Mouse (Mus musculus) embryonic facial prominence, embryonic 14.5 days (tissue): Measurements from ENCODE around the gene Abca3. TPM values are rescaled to one million over a fixed set of nuclear protein-coding genes. Genes with fewer than 3 reads are reported as not detected.

ENCODE experiments used
- ATAC-seq: fragments of 200-750 bp; cut with Nextera tagmentation; 2 replicates; pipeline ENCODE4 v1.8.0; 2017; ENCODE audit warnings: low read depth, moderate number of reproducible peaks, moderate TSS enrichment
- DNase-seq: peaks from one replicate; pipeline ENCODE4 v3.0.0-alpha.2; 2015; ENCODE audit warnings: low spot score
- H3K27ac ChIP-seq: fragments of 300-500 bp; sonication (generic); replicated peaks from 2 replicates; pipeline ENCODE4 v1.5.1; 2014; ENCODE audit warnings: low read depth, mild to moderate bottlenecking, low read length, moderate library complexity
- H3K27me3 ChIP-seq: fragments of 300-500 bp; sonication (generic); replicated peaks from 2 replicates; pipeline ENCODE4 v1.6.1; 2014; ENCODE audit warnings: low read length; ENCODE audit not compliant: control insufficient read depth, insufficient read depth
- H3K36me3 ChIP-seq: fragments of 300-500 bp; sonication (generic); 2 replicates; pipeline ENCODE4 v1.6.1; 2014; ENCODE audit warnings: low read length, mixed read lengths; ENCODE audit not compliant: control insufficient read depth, insufficient read depth
- H3K4me1 ChIP-seq: fragments of 300-500 bp; sonication (generic); 2 replicates; pipeline ENCODE4 v1.6.1; 2014; ENCODE audit warnings: antibody characterized with exemption, low read length; ENCODE audit not compliant: control insufficient read depth, insufficient read depth
- H3K4me2 ChIP-seq: fragments of 300-500 bp; sonication (generic); 2 replicates; pipeline ENCODE4 v1.6.1; 2014; ENCODE audit warnings: low read depth, mild to moderate bottlenecking, low read length, moderate library complexity, mixed read lengths
- H3K4me3 ChIP-seq: fragments of 300-500 bp; sonication (generic); 2 replicates; pipeline ENCODE4 v1.5.1; 2014; ENCODE audit warnings: low read depth, mild to moderate bottlenecking, low read length
- H3K9ac ChIP-seq: fragments of 300-500 bp; sonication (generic); 2 replicates; pipeline ENCODE4 v1.6.1; 2014; ENCODE audit warnings: low read depth, mild to moderate bottlenecking, low read length, moderate library complexity, mixed read lengths
- H3K9me3 ChIP-seq: fragments of 300-500 bp; sonication (generic); 2 replicates; pipeline ENCODE4 v1.6.1; 2016; ENCODE audit warnings: low read length; ENCODE audit not compliant: control insufficient read depth
- WGBS: fragments of 180-500 bp; shearing (Covaris S2); extraction: QIAGEN DNeasy Blood & Tissue Kit; methylation state at CpG from one replicate; pipeline ENCODE4 v1.1.7; 2014; 5-methylcytosine and 5-hydroxymethylcytosine counted together
- polyA plus RNA-seq: library from polyadenylated mRNA; unstranded; fragments of >200 nt; fragmentation: Nextera tagmentation; extraction: Ambion mirVana; gene quantifications from 2 replicates; pipeline ENCODE4 v1.2.1, GENCODE M21; 2014

Abca3 gene
- polyA plus RNA-seq = 10.1 TPM in 2 replicates

DNA sequence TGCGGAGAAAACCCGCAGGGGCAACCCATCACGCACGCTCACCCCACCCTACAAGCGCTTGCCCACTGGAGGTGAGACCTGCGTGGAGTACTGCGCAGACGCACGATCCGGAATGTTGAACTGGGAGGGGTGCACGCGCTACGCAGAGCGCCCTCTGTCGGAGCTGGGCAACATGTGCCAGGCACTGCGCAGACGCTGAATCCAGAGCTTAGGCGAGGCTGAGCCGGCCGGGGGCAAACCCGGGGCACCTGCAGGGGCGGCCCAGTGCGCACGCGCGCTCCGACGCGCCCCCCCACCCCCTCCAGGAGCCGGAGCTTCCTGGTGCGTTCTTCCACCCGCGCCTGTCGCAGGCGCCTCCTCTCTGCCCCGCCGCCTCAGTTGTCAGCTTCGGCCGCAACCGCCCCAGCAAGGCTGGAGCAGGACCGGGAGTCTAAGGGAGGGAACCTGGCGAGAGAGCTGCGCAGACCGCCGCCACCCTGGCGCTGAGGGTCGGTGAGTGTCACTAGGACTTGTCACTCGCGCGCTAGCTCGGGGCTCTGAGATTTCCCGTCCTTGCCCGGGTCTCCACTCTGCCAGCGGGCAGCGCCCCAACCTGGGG is at the start of gene Abca3:
TSS of gene Abca3 (plus strand) at position 191 of the 598 bp plus-strand sequence.
- Histone ChIP-seq H3K4me1 (peaks cover 12% of the 10 kb centered on the region; the same call in 1 of the 2 replicates), H3K27me3 (peaks cover 25% of the 10 kb centered on the region), H3K4me3 (peak within 1 kb of the TSS; percentile 78), H3K36me3 (no peaks in the 10 kb centered on the region), H3K9ac (peak within 1 kb of the TSS; percentile 77), H3K4me2 (peak within 1 kb of the TSS; percentile 98), H3K9me3 (no peaks in the 10 kb centered on the region), H3K27ac (no peak within 1 kb of the TSS; the same call in 1 of the 2 replicates)
- DNase-seq (peak; percentile 96), ATAC-seq (peak; percentile 97)
- 0% methylated on average over 16 of the region's 55 CpGs for WGBS

DNA sequence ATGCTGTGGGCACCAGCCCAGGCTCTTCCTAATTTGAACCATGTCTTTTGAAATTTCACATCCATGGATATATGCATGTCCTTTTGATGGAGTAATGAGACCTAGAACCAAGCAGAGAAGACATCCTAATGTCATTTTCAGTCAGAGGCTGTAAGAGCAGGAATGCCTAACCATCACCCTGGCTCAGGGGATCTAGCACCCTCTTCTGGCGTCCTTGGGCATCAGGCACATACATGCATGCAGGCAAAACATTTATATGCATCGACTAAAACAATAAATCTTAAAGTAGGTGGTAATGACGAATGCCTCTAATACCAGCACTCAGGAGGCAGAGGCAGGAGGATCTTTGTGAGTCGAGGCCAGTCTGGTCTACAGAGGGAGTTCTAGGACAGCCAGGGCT is 44.2 kb upstream of the Abca3 start:
- no peak for ATAC-seq
- H3K9me3 ChIP-seq = no peaks in the 10 kb centered on the region
- no peak overlapping the region for H3K9ac ChIP-seq
- peak; percentile 7 for DNase-seq
- 55% methylated on average over 4 of the region's 4 CpGs for WGBS
- H3K4me1 ChIP-seq = no peaks in the 10 kb centered on the region
- no peak overlapping the region for H3K4me3 ChIP-seq
- no peak overlapping the region for H3K27ac ChIP-seq
- H3K4me2 ChIP-seq = no peak overlapping the region
- no peaks in the 10 kb centered on the region for H3K36me3 ChIP-seq
- H3K27me3 ChIP-seq = no peaks in the 10 kb centered on the region

DNA sequence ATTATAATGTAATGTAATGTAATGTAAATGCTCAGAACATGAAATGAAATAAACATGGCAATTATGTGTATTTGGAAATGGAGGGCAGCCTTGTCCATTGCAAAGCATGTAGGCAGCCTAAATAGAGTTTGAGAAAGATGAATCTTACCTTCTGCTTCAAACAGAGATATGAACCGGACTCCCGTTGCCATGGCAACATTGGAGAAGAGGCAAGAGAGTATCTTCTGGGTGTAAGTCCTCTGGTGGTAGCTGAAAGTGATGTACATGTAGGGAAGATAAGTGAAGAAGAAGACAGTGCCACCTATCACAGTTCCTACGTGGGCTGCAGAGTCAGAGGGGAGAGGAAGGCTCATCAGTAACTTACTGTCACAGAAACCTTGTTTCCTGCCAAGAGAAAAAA is 30.9 kb upstream of the Abca3 start:
- no peaks in the 10 kb centered on the region for H3K27me3 ChIP-seq
- 0 out of 2 replicates have a peak, but pooled peaks cover 6% of the 10 kb centered on the region for H3K9me3 ChIP-seq
- no peak overlapping the region for H3K9ac ChIP-seq
- ATAC-seq (no peak), DNase-seq (no peak)
- no peaks in the 10 kb centered on the region for H3K4me1 ChIP-seq
- no peaks in the 10 kb centered on the region for H3K36me3 ChIP-seq
- no peak overlapping the region for H3K4me3 ChIP-seq
- no peak overlapping the region for H3K27ac ChIP-seq
- no peak overlapping the region for H3K4me2 ChIP-seq
- 83% methylated on average over 3 of the region's 3 CpGs for WGBS

DNA sequence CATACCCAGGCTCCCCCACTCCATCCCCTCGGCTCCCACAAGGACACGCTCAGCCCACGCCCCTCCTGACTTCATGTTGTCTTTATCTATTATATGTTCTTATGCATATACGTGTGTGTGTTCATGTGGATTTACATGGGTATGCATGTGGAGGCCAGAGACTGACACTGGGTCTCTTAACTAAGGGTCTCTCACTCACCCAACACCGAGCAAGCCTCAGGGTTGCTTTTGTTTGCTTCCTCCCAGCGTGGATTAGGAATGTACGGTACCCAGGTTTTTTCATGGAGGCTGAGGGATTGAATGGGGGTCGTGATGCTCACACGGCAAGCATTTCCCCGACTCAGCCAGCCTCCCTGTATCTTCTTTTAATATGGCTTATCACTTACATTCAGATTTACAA is 26.7 kb upstream of the Abca3 start:
- WGBS = 78% methylated on average over 10 of the region's 10 CpGs
- Histone ChIP-seq H3K27me3 (no peaks in the 10 kb centered on the region), H3K4me2 (no peak overlapping the region), H3K9me3 (0 out of 2 replicates have a peak, but pooled peaks cover 6% of the 10 kb centered on the region), H3K27ac (no peak overlapping the region), H3K4me3 (no peak overlapping the region), H3K4me1 (no peaks in the 10 kb centered on the region), H3K36me3 (no peaks in the 10 kb centered on the region), H3K9ac (no peak overlapping the region)
- no peak for DNase-seq
- no peak for ATAC-seq

DNA sequence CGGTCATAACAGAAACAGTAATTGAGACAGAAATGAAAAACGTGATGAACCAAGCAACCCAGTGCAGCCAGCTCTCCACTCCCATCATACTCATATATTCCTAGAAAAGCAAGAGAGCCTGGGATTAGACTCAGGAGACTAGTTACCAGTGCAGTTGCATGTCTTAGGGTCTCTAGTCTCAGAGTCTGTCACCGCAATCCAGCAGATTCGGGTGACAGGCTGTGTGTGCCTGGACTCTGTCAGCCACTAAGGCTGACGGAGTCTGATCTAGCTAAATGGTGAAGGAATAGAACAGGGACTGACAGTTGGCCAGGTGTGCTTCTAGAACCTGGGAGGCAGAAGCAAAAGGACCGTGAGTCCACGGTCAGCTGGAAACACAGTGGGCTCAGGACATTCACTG is 24.1 kb upstream of the Abca3 start:
- Histone ChIP-seq H3K4me3 (no peak overlapping the region), H3K9ac (no peak overlapping the region), H3K27me3 (no peaks in the 10 kb centered on the region), H3K27ac (no peak overlapping the region), H3K4me1 (no peaks in the 10 kb centered on the region), H3K4me2 (no peak overlapping the region), H3K36me3 (no peaks in the 10 kb centered on the region), H3K9me3 (no peaks in the 10 kb centered on the region)
- WGBS = 74% methylated on average over 7 of the region's 7 CpGs
- DNase-seq (no peak), ATAC-seq (no peak)

DNA sequence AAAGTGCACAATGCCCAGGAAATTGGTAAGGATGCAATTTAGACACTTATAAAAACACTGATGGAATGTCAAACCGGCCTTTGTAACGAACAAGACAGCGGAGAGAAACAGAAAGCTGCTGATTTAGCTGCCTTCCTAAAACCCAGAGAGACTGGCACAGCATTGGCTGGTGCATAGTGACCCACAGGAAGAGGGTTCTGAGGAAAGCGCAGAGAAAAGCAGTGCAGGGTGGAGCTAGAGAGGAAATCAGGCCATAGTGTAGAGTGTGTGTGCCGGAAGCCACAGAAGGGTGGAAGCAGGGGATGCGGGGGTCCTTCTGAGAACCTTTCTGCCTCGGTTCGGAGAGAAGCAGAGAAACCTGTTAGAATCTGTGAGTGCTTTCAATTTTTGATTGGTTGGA is 7.1 kb upstream of the Abca3 start:
- Histone ChIP-seq H3K9me3 (no peaks in the 10 kb centered on the region), H3K9ac (no peak overlapping the region), H3K4me3 (no peak overlapping the region), H3K27ac (no peak overlapping the region), H3K4me1 (no peaks in the 10 kb centered on the region), H3K27me3 (0 out of 2 replicates have a peak, but pooled peaks cover under 1% of the 10 kb centered on the region), H3K4me2 (no peak overlapping the region), H3K36me3 (no peaks in the 10 kb centered on the region)
- no peak for ATAC-seq
- DNase-seq = no peak
- WGBS = 78% methylated on average over 8 of the region's 8 CpGs

DNA sequence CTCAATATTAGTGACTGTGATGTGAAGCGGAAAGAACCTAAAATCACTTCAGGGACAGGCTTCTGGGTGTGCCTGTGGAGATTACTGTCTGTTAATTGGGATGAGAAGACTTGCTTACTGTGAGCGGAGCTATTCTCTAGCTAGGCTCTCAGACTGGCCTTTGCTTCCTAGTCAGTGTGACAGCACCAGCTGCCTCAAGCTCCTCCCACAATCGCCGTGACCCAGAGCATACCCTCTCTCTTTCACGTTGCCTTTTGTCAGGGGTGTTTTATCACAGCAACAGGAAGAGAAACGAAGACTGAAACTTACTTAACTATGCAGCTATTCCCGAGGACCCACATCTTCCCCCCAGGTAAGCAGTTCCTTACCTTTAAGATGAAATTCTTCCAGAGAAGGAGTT is 4.9 kb upstream of the Abca3 start:
- H3K9ac ChIP-seq = no peak overlapping the region
- no peak overlapping the region for H3K4me2 ChIP-seq
- no peak for ATAC-seq
- H3K9me3 ChIP-seq = no peaks in the 10 kb centered on the region
- DNase-seq = no peak
- H3K27me3 ChIP-seq = peaks cover 20% of the 10 kb centered on the region
- no peaks in the 10 kb centered on the region for H3K36me3 ChIP-seq
- peaks cover 8% of the 10 kb centered on the region; the same call in 1 of the 2 replicates for H3K4me1 ChIP-seq
- H3K4me3 ChIP-seq = no peak overlapping the region
- H3K27ac ChIP-seq = no peak overlapping the region
- 50% methylated on average over 7 of the region's 7 CpGs for WGBS

DNA sequence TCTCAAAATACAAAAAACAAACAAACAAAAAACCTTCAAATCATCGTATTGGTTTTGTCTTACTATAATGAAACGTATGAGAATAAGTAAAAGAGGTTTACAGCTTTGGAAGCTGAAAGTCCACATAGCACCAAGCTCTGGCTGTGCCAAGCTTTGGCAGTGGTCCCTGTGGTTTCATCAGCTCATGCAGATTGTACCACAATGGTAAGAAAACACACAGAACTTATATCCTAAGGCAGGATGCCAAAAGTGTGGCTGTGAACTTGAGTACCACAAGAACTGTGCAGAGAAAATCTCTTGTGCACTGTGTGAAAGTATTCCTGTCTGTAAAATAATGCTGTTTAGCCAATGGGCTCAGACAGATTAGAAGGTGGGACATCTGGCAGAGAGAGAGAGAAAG is 2.6 kb upstream of the Abca3 start:
- Histone ChIP-seq H3K9me3 (no peaks in the 10 kb centered on the region), H3K9ac (no peak overlapping the region), H3K27ac (no peak overlapping the region), H3K4me3 (no peak overlapping the region), H3K36me3 (no peaks in the 10 kb centered on the region), H3K4me2 (no peak overlapping the region), H3K27me3 (peaks cover 25% of the 10 kb centered on the region), H3K4me1 (peaks cover 12% of the 10 kb centered on the region; the same call in 1 of the 2 replicates)
- ATAC-seq = no peak
- WGBS = 69% methylated on average over 2 of the region's 2 CpGs
- DNase-seq = peak; percentile 79
